Comparison of ENCODE assay signal across 2 mouse cellular contexts in genomic region chr11:68458086-68458485, GRCm38 (mm10).
TF ChIP-seq lines count a peak whose summit lies in the region.

No protein-coding gene starts in this region.

TF ChIP-seq in MEL, 35 proteins besides CTCF, POLR2A, EP300 and RAD21 (continued from another document):
- no peak for TF ChIP-seq MEF2A (IDR thresholded peaks at IDR 0.05; ENCODE audit: extremely low read depth, insufficient replicate concordance, low read depth, low read length, poor library complexity, severe bottlenecking)
- TF ChIP-seq POLR2AphosphoS5 (IDR thresholded peaks at IDR 0.05; ENCODE audit: borderline replicate concordance, low read depth, low read length), result no peak
- TF ChIP-seq BHLHE40 (IDR thresholded peaks at IDR 0.05; ENCODE audit: borderline replicate concordance, low read depth, low read length), result no peak
- no peak for TF ChIP-seq ZMIZ1 (IDR thresholded peaks at IDR 0.05; ENCODE audit: low read depth, low read length)
- no peak for TF ChIP-seq TBP (IDR thresholded peaks at IDR 0.05; ENCODE audit: low read depth, low read length)
- no peak for TF ChIP-seq KAT2A (conservative IDR thresholded peaks at IDR 0.05; ENCODE audit: low read depth, low read length)
- TF ChIP-seq ETS1 (IDR thresholded peaks at IDR 0.05; ENCODE audit: low read depth, low read length), result no peak
- no peak for TF ChIP-seq HCFC1 (IDR thresholded peaks at IDR 0.05; ENCODE audit: low read depth, low read length)

TF ChIP-seq in myocyte, 11 proteins besides CTCF, POLR2A, EP300 and RAD21 (continued from another document):
- TF ChIP-seq TCF12 (IDR thresholded peaks at IDR 0.05; ENCODE audit: insufficient read depth, poor library complexity, severe bottlenecking) (no peak), POLR2AphosphoS2 (IDR thresholded peaks at IDR 0.05; ENCODE audit: insufficient read length, low read depth) (no peak), USF1 (IDR thresholded peaks at IDR 0.05; ENCODE audit: low read depth) (no peak), TCF3 (IDR thresholded peaks at IDR 0.05; ENCODE audit: insufficient read length, low read depth) (no peak), MYOD1 (IDR thresholded peaks at IDR 0.05; ENCODE audit: control insufficient read depth in 1 of 3, insufficient read length in 2 of 3, low read depth in 2 of 3) (no peak), E2F4 (IDR thresholded peaks at IDR 0.05; ENCODE audit: insufficient read depth) (no peak), MYOG (IDR thresholded peaks at IDR 0.05; ENCODE audit: control insufficient read depth in 1 of 3, insufficient read depth in 1 of 3, insufficient read length in 2 of 3, low read depth in 2 of 3) (no peak)
